Mouse (Mus musculus): ENCODE measurements around the gene Gm14862.

DNA sequence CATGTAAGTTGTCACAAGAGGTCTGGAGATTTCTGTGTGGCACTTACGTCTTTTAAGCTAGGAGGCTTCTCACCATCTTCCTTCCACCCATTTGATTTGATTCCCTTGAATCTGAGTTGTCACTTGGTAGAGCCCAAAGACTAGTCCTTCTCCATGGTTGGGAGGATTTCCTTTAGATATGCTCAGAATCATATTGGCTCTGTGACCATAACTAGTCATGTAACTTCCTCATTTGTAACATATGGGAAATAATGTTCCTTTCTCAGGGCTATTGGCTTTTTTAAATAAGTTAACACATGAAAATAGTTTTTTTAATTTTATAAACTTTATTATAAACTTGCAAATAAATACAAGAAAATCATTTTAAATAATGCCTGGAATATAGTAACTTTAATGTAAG, 2.6 kb upstream of the Gm14862 start:
- no peak for TF ChIP-seq CTCF (IDR thresholded peaks at IDR 0.05; ENCODE audit: low read depth)
- no peak for TF ChIP-seq EP300 (IDR thresholded peaks at IDR 0.05; ENCODE audit: low read depth)
